Mouse (Mus musculus): Measurements from ENCODE around the gene Wwox. TPM values are rescaled to one million over a fixed set of nuclear protein-coding genes. Genes with fewer than 3 reads are reported as not detected.
A peak's percentile ranks its signal among the peaks of the same experiment; 100 is the strongest.

Gene Wwox
- polyA plus RNA-seq, 1 experiment from 2014 or later, result 10.6 TPM

- H3K4me1 ChIP-seq, result peaks cover 16% of the 10 kb centered on the region; the same call in 1 of the 2 replicates
- no peak overlapping the region for H3K4me3 ChIP-seq
- H3K27me3 ChIP-seq (ENCODE audit: low read depth, poor library complexity, severe bottlenecking), result no peaks in the 10 kb centered on the region
- DNase-seq (ENCODE audit: low spot score), result no peak
- peak overlapping the region; percentile 33; the same call in 1 of the 2 replicates for H3K27ac ChIP-seq (replicated peaks)
- WGBS, result 69% methylated on average over 14 of the region's 14 CpGs
- H3K36me3 ChIP-seq, result no peaks in the 10 kb centered on the region
- H3K9me3 ChIP-seq (replicated peaks), result no peaks in the 10 kb centered on the region
These were observed 734.2 kb downstream of the Wwox start for GRCm38 (mm10) chr8:115173634-115174081.

GRCm38 (mm10) chr8:115185431-115185964 lies 746.0 kb downstream of the Wwox start:
- 84% methylated on average over 6 of the region's 6 CpGs for WGBS
- Histone ChIP-seq H3K27ac (replicated peaks) (no peak overlapping the region), H3K27me3 (ENCODE audit: low read depth, poor library complexity, severe bottlenecking) (no peaks in the 10 kb centered on the region), H3K9me3 (replicated peaks) (no peaks in the 10 kb centered on the region), H3K4me3 (no peak overlapping the region), H3K36me3 (no peaks in the 10 kb centered on the region), H3K4me1 (peaks cover 15% of the 10 kb centered on the region)
- no peak for DNase-seq (ENCODE audit: low spot score)

- no peaks in the 10 kb centered on the region for H3K36me3 ChIP-seq
- H3K27me3 ChIP-seq (ENCODE audit: low read depth, poor library complexity, severe bottlenecking), result no peaks in the 10 kb centered on the region
- peaks cover 16% of the 10 kb centered on the region for H3K4me1 ChIP-seq
- WGBS, result 78% methylated on average over 13 of the region's 13 CpGs
- H3K9me3 ChIP-seq (replicated peaks), result no peaks in the 10 kb centered on the region
- DNase-seq (ENCODE audit: low spot score), result no peak
- H3K27ac ChIP-seq (replicated peaks), result no peak overlapping the region
- no peak overlapping the region for H3K4me3 ChIP-seq
These were observed 746.8 kb downstream of the Wwox start for GRCm38 (mm10) chr8:115186121-115186811.

GRCm38 (mm10) chr8:115186882-115187281 lies 747.4 kb downstream of the Wwox start:
- no peak overlapping the region for H3K4me3 ChIP-seq
- no peak overlapping the region for H3K27ac ChIP-seq (replicated peaks)
- H3K36me3 ChIP-seq, result no peaks in the 10 kb centered on the region
- no peaks in the 10 kb centered on the region for H3K9me3 ChIP-seq (replicated peaks)
- 15% methylated on average over 2 of the region's 2 CpGs for WGBS
- H3K4me1 ChIP-seq, result peaks cover 16% of the 10 kb centered on the region
- no peaks in the 10 kb centered on the region for H3K27me3 ChIP-seq (ENCODE audit: low read depth, poor library complexity, severe bottlenecking)
- DNase-seq (ENCODE audit: low spot score), result no peak

GRCm38 (mm10) chr8:115188446-115188845 lies 749.0 kb downstream of the Wwox start:
- H3K4me3 ChIP-seq, result no peak overlapping the region
- no peaks in the 10 kb centered on the region for H3K36me3 ChIP-seq
- no peaks in the 10 kb centered on the region for H3K27me3 ChIP-seq (ENCODE audit: low read depth, poor library complexity, severe bottlenecking)
- 88% methylated on average over 4 of the region's 4 CpGs for WGBS
- DNase-seq (ENCODE audit: low spot score), result no peak
- H3K4me1 ChIP-seq, result peaks cover 16% of the 10 kb centered on the region
- H3K9me3 ChIP-seq (replicated peaks), result no peaks in the 10 kb centered on the region
- no peak overlapping the region for H3K27ac ChIP-seq (replicated peaks)

GRCm38 (mm10) chr8:115189836-115190235 lies 750.4 kb downstream of the Wwox start:
- WGBS, result 90% methylated on average over 11 of the region's 11 CpGs
- Histone ChIP-seq H3K4me1 (peaks cover 16% of the 10 kb centered on the region), H3K27ac (replicated peaks) (no peak overlapping the region)

GRCm38 (mm10) chr8:115193767-115194166 lies 754.3 kb downstream of the Wwox start:
- H3K27ac ChIP-seq (replicated peaks), result no peak overlapping the region
- H3K36me3 ChIP-seq, result no peaks in the 10 kb centered on the region
- peaks cover 9% of the 10 kb centered on the region for H3K27me3 ChIP-seq (ENCODE audit: low read depth, poor library complexity, severe bottlenecking)
- no peak overlapping the region for H3K4me3 ChIP-seq
- H3K4me1 ChIP-seq, result peaks cover 3% of the 10 kb centered on the region
- WGBS, result 81% methylated on average over 2 of the region's 2 CpGs
- no peaks in the 10 kb centered on the region for H3K9me3 ChIP-seq (replicated peaks)
- no peak for DNase-seq (ENCODE audit: low spot score)

More at GRCm38 (mm10) chr8:115189836-115190235, 750.4 kb downstream of the Wwox start:
- DNase-seq (ENCODE audit: low spot score), result no peak
- H3K4me3 ChIP-seq, result no peak overlapping the region
- H3K36me3 ChIP-seq, result no peaks in the 10 kb centered on the region
- no peaks in the 10 kb centered on the region for H3K27me3 ChIP-seq (ENCODE audit: low read depth, poor library complexity, severe bottlenecking)
- no peaks in the 10 kb centered on the region for H3K9me3 ChIP-seq (replicated peaks)

GRCm38 (mm10) chr8:115195334-115195733 lies 755.9 kb downstream of the Wwox start:
- DNase-seq (ENCODE audit: low spot score), result no peak
- H3K9me3 ChIP-seq (replicated peaks), result no peaks in the 10 kb centered on the region
- no peak overlapping the region for H3K27ac ChIP-seq (replicated peaks)
- no peak overlapping the region for H3K4me3 ChIP-seq
- peaks cover 25% of the 10 kb centered on the region for H3K27me3 ChIP-seq (ENCODE audit: low read depth, poor library complexity, severe bottlenecking)
- WGBS, result 91% methylated on average over 10 of the region's 10 CpGs
- H3K4me1 ChIP-seq, result peaks cover 17% of the 10 kb centered on the region
- H3K36me3 ChIP-seq, result no peaks in the 10 kb centered on the region

GRCm38 (mm10) chr8:115196859-115197258 lies 757.4 kb downstream of the Wwox start:
- H3K36me3 ChIP-seq, result no peaks in the 10 kb centered on the region
- H3K27me3 ChIP-seq (ENCODE audit: low read depth, poor library complexity, severe bottlenecking), result peaks cover 36% of the 10 kb centered on the region
- WGBS, result 68% methylated on average over 2 of the region's 2 CpGs
- H3K4me1 ChIP-seq, result peaks cover 28% of the 10 kb centered on the region
- H3K4me3 ChIP-seq, result no peak overlapping the region
- H3K27ac ChIP-seq (replicated peaks), result no peak overlapping the region
- no peak for DNase-seq (ENCODE audit: low spot score)
- no peaks in the 10 kb centered on the region for H3K9me3 ChIP-seq (replicated peaks)

GRCm38 (mm10) chr8:115199204-115199603 lies 759.7 kb downstream of the Wwox start:
- H3K4me3 ChIP-seq, result no peak overlapping the region
- H3K27me3 ChIP-seq (ENCODE audit: low read depth, poor library complexity, severe bottlenecking), result peaks cover 36% of the 10 kb centered on the region
- 11% methylated on average over 4 of the region's 4 CpGs for WGBS
- peaks cover 30% of the 10 kb centered on the region for H3K4me1 ChIP-seq
- no peaks in the 10 kb centered on the region for H3K9me3 ChIP-seq (replicated peaks)
- no peak for DNase-seq (ENCODE audit: low spot score)
- no peaks in the 10 kb centered on the region for H3K36me3 ChIP-seq
- H3K27ac ChIP-seq (replicated peaks), result no peak overlapping the region

GRCm38 (mm10) chr8:115199616-115200150 lies 760.2 kb downstream of the Wwox start:
- H3K4me1 ChIP-seq, result peaks cover 30% of the 10 kb centered on the region
- no peak overlapping the region for H3K27ac ChIP-seq (replicated peaks)
- H3K36me3 ChIP-seq, result no peaks in the 10 kb centered on the region
- H3K27me3 ChIP-seq (ENCODE audit: low read depth, poor library complexity, severe bottlenecking), result peaks cover 36% of the 10 kb centered on the region
- WGBS, result 18% methylated on average over 14 of the region's 14 CpGs
- no peak overlapping the region for H3K4me3 ChIP-seq
- no peak for DNase-seq (ENCODE audit: low spot score)
- H3K9me3 ChIP-seq (replicated peaks), result no peaks in the 10 kb centered on the region

- H3K4me1 ChIP-seq, result peaks cover 30% of the 10 kb centered on the region
- peaks cover 45% of the 10 kb centered on the region for H3K27me3 ChIP-seq (ENCODE audit: low read depth, poor library complexity, severe bottlenecking)
- DNase-seq (ENCODE audit: low spot score), result no peak
- H3K27ac ChIP-seq (replicated peaks), result no peak overlapping the region
- 39% methylated on average over 7 of the region's 7 CpGs for whole genome bisulfite sequencing
- H3K36me3 ChIP-seq, result no peaks in the 10 kb centered on the region
- no peak overlapping the region for H3K4me3 ChIP-seq
- H3K9me3 ChIP-seq (replicated peaks), result no peaks in the 10 kb centered on the region
These were observed 762.3 kb downstream of the Wwox start for GRCm38 (mm10) chr8:115201726-115202125.

GRCm38 (mm10) chr8:115207480-115207879 lies 768.0 kb downstream of the Wwox start:
- Histone ChIP-seq H3K9me3 (replicated peaks) (no peaks in the 10 kb centered on the region), H3K36me3 (no peaks in the 10 kb centered on the region), H3K27ac (replicated peaks) (0 out of 2 replicates have a peak overlapping the region, but pooled peaks have one; percentile 17), H3K4me3 (no peak overlapping the region), H3K4me1 (peaks cover 21% of the 10 kb centered on the region), H3K27me3 (ENCODE audit: low read depth, poor library complexity, severe bottlenecking) (peaks cover 33% of the 10 kb centered on the region)
- 85% methylated on average over 11 of the region's 11 CpGs for WGBS
- DNase-seq (ENCODE audit: low spot score), result no peak

Data from midbrain, embryonic 10.5 days (tissue).